Mouse (Mus musculus) ES-Bruce4 (cell line): ENCODE data around the gene Lhfpl5.

Experiments
- CTCF ChIP-seq: IDR thresholded peaks from one replicate; pipeline ENCODE4 v1.8.1; 2011; ENCODE audit warnings: low read depth, low read length
- EP300 ChIP-seq: IDR thresholded peaks from 2 replicates; pipeline ENCODE4 v1.6.1; 2011; ENCODE audit warnings: low read depth, low read length; ENCODE audit not compliant: insufficient read depth
- POLR2A ChIP-seq: IDR thresholded peaks from one replicate; pipeline ENCODE4 v1.8.1; 2011; ENCODE audit warnings: low read length; ENCODE audit not compliant: insufficient read depth

GRCm38 (mm10) chr17:28601557-28602250 is 26.3 kb downstream of the Lhfpl5 start:
- TF ChIP-seq CTCF: no peak
- TF ChIP-seq EP300: no peak
- TF ChIP-seq POLR2A: no peak
